Mouse (Mus musculus) bone marrow, adult 2 months (tissue): ENCODE measurements at regions not wholly inside any gene's neighbourhood (a gene's known extent, or its start where the extent isn't known, plus 50 kb on each side); places are given as distances from the start of the nearest gene placed in this dataset.

Experiments used
- H3K27ac ChIP-seq: fragments of 200-500 bp; 2 replicates; pipeline ENCODE4 v1.5.1; 2012; ENCODE audit warnings: low read depth, mild to moderate bottlenecking, control low read depth, inconsistent platforms, low read length; ENCODE audit not compliant: control insufficient read depth, poor library complexity, insufficient read depth
- H3K4me1 ChIP-seq: fragments of 200-500 bp; 2 replicates; pipeline ENCODE4 v1.6.1; 2011; ENCODE audit warnings: low read length; ENCODE audit not compliant: control insufficient read depth, insufficient read depth
- H3K4me3 ChIP-seq: fragments of 200-500 bp; replicated peaks from 2 replicates; pipeline ENCODE3; 2011; ENCODE audit warnings: mild to moderate bottlenecking, low read depth, low read length, control low read depth; ENCODE audit not compliant: control insufficient read depth
- CTCF ChIP-seq: fragments of 200-500 bp; IDR thresholded peaks from 2 replicates; pipeline ENCODE4 v1.5.1; 2011; ENCODE audit warnings: low read length, control low read depth; ENCODE audit not compliant: control insufficient read depth, insufficient read depth
- POLR2A ChIP-seq: fragments of 200-500 bp; IDR thresholded peaks from 2 replicates; pipeline ENCODE4 v1.6.1; 2011; ENCODE audit warnings: low read depth, mild to moderate bottlenecking, control low read depth, low read length, borderline replicate concordance; ENCODE audit not compliant: control insufficient read depth
- WGBS: fragments of 180-500 bp; shearing (Covaris S2); methylation state at CpG from one replicate; pipeline ENCODE4 v1.1.7; 2018; 5-methylcytosine and 5-hydroxymethylcytosine counted together

GRCm38 (mm10) chr13:28416231-28416630 lies 158.9 kb downstream of the Gm11361 start:
- Histone ChIP-seq H3K27ac (no peak overlapping the region), H3K4me3 (no peak overlapping the region), H3K4me1 (peaks cover 6% of the 10 kb centered on the region; the same call in 1 of the 2 replicates)
- WGBS: 63% methylated on average over 6 of the region's 6 CpGs
- TF ChIP-seq POLR2A: no peak
- no peak for TF ChIP-seq CTCF

DNA sequence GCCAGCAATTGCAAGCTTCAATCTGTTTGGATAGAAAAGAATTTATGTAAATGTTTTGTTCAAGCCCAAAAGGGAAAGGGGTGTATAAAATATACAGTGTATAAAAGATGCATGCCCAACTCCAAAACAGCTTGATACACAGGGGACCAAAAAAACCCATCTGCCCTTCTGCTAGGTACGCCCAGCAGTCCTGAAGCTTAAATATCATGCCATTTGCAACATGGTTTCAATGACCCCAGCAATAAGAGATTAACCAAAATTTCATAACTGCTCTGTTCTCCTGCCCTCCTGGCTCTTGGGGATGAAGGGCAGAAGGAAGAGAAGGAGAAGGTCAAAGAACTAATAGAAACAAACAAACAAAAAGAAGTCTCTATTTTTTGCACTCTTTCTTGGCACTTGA lies 158.4 kb downstream of the Gm11361 start:
- WGBS: 84% methylated on average over 1 of the region's 1 CpGs
- Histone ChIP-seq H3K4me1 (peaks cover 6% of the 10 kb centered on the region; the same call in 1 of the 2 replicates), H3K4me3 (no peak overlapping the region), H3K27ac (no peak overlapping the region)
- TF ChIP-seq CTCF: no peak
- no peak for TF ChIP-seq POLR2A

DNA sequence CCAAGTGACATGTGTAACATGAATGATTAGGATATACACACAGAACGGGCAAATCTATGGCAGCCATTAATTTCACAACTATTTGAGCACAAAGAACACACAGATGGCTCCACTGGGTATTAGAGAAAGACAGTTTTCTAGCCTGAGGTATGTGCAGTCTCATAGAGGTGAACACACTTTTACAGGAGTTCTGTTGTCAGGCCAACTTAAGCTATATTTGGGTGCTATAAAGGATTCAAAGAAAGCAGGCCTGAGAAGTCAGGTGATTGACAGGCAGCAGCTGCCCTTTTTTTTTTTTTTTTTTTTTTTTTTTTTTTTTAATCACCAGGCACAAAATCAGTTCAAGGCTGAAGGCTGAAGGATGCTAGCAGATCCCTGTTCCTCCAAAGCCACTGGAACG lies 153.0 kb downstream of the Gm11361 start:
- TF ChIP-seq CTCF (no peak), POLR2A (no peak)
- Histone ChIP-seq H3K4me3 (no peak overlapping the region), H3K4me1 (no peaks in the 10 kb centered on the region), H3K27ac (no peak overlapping the region)
- 72% methylated on average over 2 of the region's 2 CpGs for WGBS

GRCm38 (mm10) chr13:28409609-28409902 lies 152.2 kb downstream of the Gm11361 start:
- H3K4me1 ChIP-seq: no peaks in the 10 kb centered on the region
- H3K27ac ChIP-seq: no peak overlapping the region
- no peak for TF ChIP-seq POLR2A
- no peak for TF ChIP-seq CTCF
- WGBS: 71% methylated on average over 1 of the region's 1 CpGs
- H3K4me3 ChIP-seq: no peak overlapping the region

GRCm38 (mm10) chr13:28408868-28409608 lies 151.7 kb downstream of the Gm11361 start:
- H3K4me1 ChIP-seq: no peaks in the 10 kb centered on the region
- no peak overlapping the region for H3K27ac ChIP-seq
- no peak overlapping the region for H3K4me3 ChIP-seq
- 81% methylated on average over 7 of the region's 7 CpGs for WGBS
- no peak for TF ChIP-seq CTCF
- no peak for TF ChIP-seq POLR2A

GRCm38 (mm10) chr13:28400459-28400858 lies 143.1 kb downstream of the Gm11361 start:
- TF ChIP-seq CTCF: no peak
- TF ChIP-seq POLR2A: no peak
- H3K4me1 ChIP-seq: no peaks in the 10 kb centered on the region
- 84% methylated on average over 7 of the region's 7 CpGs for WGBS
- H3K27ac ChIP-seq: no peak overlapping the region
- H3K4me3 ChIP-seq: no peak overlapping the region
